Mouse (Mus musculus) forebrain, postnatal 0 days (tissue): Measurements from ENCODE around the gene 8030474K03Rik. TPM values are rescaled to one million over a fixed set of nuclear protein-coding genes. Genes with fewer than 3 reads are reported as not detected.

Source experiments
- ATAC-seq: fragments of 200-750 bp; cut with Nextera tagmentation; 2 replicates; pipeline ENCODE4 v1.8.0; 2017; ENCODE audit warnings: mild to moderate bottlenecking, moderate library complexity
- DNase-seq: peaks from one replicate; pipeline ENCODE4 v3.0.0-alpha.2; 2015
- H3K27ac ChIP-seq: fragments of 300-500 bp; sonication (generic); 2 replicates; pipeline ENCODE4 v1.5.1; 2014; ENCODE audit warnings: low read depth, mild to moderate bottlenecking, antibody characterized with exemption, low read length, moderate library complexity, mixed read lengths
- H3K27me3 ChIP-seq: fragments of 300-500 bp; sonication (generic); 2 replicates; pipeline ENCODE4 v1.6.1; 2014; ENCODE audit warnings: mild to moderate bottlenecking, low read length, mixed read lengths; ENCODE audit not compliant: insufficient read depth
- H3K36me3 ChIP-seq: fragments of 300-500 bp; sonication (generic); 2 replicates; pipeline ENCODE4 v1.6.1; 2014; ENCODE audit warnings: mild to moderate bottlenecking, moderate library complexity; ENCODE audit not compliant: insufficient read depth
- H3K4me1 ChIP-seq: fragments of 300-500 bp; sonication (generic); 2 replicates; pipeline ENCODE4 v1.6.1; 2014; ENCODE audit warnings: antibody characterized with exemption; ENCODE audit not compliant: insufficient read depth
- H3K4me2 ChIP-seq: fragments of 300-500 bp; sonication (generic); 2 replicates; pipeline ENCODE4 v1.6.1; 2014; ENCODE audit warnings: low read depth, mild to moderate bottlenecking, moderate library complexity
- H3K4me3 ChIP-seq: fragments of 300-500 bp; sonication (generic); 2 replicates; pipeline ENCODE4 v1.5.1; 2014; ENCODE audit warnings: low read depth, low read length, mixed read lengths
- H3K9ac ChIP-seq: fragments of 300-500 bp; sonication (generic); 2 replicates; pipeline ENCODE4 v1.6.1; 2014; ENCODE audit warnings: mild to moderate bottlenecking
- H3K9me3 ChIP-seq: fragments of 300-500 bp; sonication (generic); 2 replicates; pipeline ENCODE4 v1.6.1; 2016; ENCODE audit warnings: low read length
- CTCF ChIP-seq: sonication (generic); IDR thresholded peaks from 2 replicates; pipeline ENCODE4 v1.5.1; 2016; ENCODE audit warnings: antibody characterized with exemption, control low read depth, low read depth
- WGBS: fragments of 180-500 bp; shearing (Covaris S2); extraction: QIAGEN DNeasy Blood & Tissue Kit; methylation state at CpG from one replicate; pipeline ENCODE4 v1.1.7; 2014; 5-methylcytosine and 5-hydroxymethylcytosine counted together
- polyA plus RNA-seq: library from polyadenylated mRNA; unstranded; fragments of >200 nt; fragmentation: Nextera tagmentation; extraction: Ambion mirVana; gene quantifications from 2 replicates; pipeline ENCODE4 v1.2.1, GENCODE M21; 2015
- total RNA-seq: library from RNA; depleted of rRNA; stranded (reverse); fragments of >200 nt; gene quantifications from 2 replicates; pipeline ENCODE4 v1.2.3, GENCODE M21; 2014; rRNA removed

The 8030474K03Rik gene
- total and polyA plus RNA-seq, 2 experiments from 2014 or later = not detected

GRCm38 (mm10) chrX:101847191-101847795, 52.8 kb downstream of the 8030474K03Rik start:
- no peak overlapping the region for H3K4me2 ChIP-seq
- no peak for TF ChIP-seq CTCF
- no peak overlapping the region for H3K4me3 ChIP-seq
- H3K27ac ChIP-seq = no peak overlapping the region
- H3K9ac ChIP-seq = no peak overlapping the region
- ATAC-seq = no peak
- no peaks in the 10 kb centered on the region for H3K36me3 ChIP-seq
- no peaks in the 10 kb centered on the region for H3K4me1 ChIP-seq
- DNase-seq = no peak
- H3K9me3 ChIP-seq = no peaks in the 10 kb centered on the region
- 64% methylated on average over 5 of the region's 5 CpGs for WGBS
- no peaks in the 10 kb centered on the region; the same call in 1 of the 2 replicates for H3K27me3 ChIP-seq

Other genes with a start within 250 kb of the 8030474K03Rik start
- gene Ogt, start 154.6 kb upstream of the 8030474K03Rik start, total RNA-seq = 174 and 187 TPM in 2 replicates
- 85.6 and 93.6 TPM in 2 replicates for gene Ogt, start 154.6 kb upstream of the 8030474K03Rik start, polyA plus RNA-seq
- 0.10 TPM in 1 of 2 replicates, not detected in the other for gene Cxcr3, start 60.4 kb upstream of the 8030474K03Rik start, total RNA-seq
- gene Cxcr3, start 60.4 kb upstream of the 8030474K03Rik start, polyA plus RNA-seq = 0.15 and 0.26 TPM in 2 replicates
- gene Gm4779, start 233 bp upstream of the 8030474K03Rik start, total RNA-seq = not detected in 2 replicates
- gene Gm4779, start 233 bp upstream of the 8030474K03Rik start, polyA plus RNA-seq = not detected in 2 replicates
- 10.5 and 15.8 TPM in 2 replicates for gene Nhsl2, start 54.7 kb downstream of the 8030474K03Rik start, total RNA-seq
- gene Nhsl2, start 54.7 kb downstream of the 8030474K03Rik start, polyA plus RNA-seq = 2.5 and 4.0 TPM in 2 replicates